Mouse (Mus musculus): ENCODE results near the gene Palmd.

Palmd gene

DNA sequence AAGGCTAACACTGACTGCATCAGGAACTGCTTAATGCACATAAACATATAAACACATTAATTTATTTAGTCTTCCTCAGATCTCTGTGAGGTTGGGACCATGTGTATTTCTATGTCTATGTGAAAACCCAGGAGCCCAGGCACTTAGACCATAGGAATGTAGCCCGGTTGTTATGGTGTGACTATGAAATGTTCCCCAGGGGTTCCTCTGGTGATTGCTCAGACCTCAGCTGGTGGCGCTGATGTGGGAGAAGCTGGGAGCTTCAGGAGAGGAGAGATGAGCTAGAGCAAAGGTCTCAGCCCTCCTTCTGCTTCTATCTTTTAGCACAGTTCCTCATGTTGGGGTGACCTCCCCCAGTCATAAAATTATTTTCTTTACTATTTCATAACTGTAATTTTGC lies 8.4 kb downstream of the Palmd start:
- in situ Hi-C loops (cut with MboI, MseI): no loop called here

GRCm38 (mm10) chr3:116955061-116955460 lies 13.7 kb downstream of the Palmd start:
- in situ Hi-C loops (cut with MboI, MseI): no loop called here

DNA sequence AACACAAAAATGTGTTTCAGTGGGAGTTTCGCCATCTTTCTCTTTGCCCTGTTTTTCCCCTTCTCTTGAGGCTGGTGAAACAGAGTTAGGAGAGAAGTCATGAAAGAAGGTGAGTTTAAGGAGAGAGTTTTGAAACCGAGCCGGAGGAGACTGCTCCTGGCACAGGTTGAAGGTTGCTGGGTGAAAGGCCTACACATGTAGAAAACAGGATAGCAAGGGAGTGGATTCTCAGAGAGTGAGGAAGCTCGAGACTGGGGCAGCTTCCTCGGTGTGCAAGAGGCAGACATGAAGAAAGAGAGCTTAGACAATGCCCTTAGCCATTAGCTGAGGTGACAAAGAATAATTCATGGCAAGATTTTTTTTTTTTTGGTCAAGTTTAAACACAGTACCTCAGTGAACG lies 15.4 kb downstream of the Palmd start:
- in situ Hi-C loops (cut with MboI, MseI): no loop called here

DNA sequence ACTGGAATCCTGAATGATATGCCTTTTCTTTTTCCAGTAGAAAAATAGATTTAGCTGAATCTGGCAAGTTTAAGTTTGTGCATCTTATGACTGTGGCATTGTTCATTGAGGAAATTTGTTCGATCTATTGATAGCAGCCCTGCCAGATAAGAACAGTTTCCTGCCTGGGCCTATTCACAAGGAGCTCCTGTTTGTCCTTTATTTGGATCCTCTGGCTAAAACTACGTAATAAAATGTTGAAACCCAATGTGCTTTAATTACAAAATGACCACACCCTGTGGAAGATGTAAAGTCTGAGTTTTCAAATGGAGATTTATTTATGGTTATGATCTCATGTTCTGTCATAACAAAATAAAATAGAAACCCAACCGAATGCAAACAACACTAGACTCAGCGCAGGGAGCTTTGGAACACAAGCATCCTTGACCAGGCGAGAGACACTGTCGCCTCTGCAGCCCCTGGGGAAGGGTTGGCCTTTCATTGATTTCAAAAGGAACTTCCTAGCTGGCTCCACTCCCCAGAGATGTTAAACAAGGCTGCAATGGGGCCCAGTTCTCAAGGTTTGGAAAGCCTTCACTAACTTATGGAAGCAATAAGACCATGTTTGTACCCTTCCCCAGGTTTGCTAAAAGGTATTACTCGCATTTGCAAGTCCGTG lies 16.4 kb downstream of the Palmd start:
- in situ Hi-C loops (cut with MboI, MseI): no loop called here

- in situ Hi-C loops (cut with MboI, MseI): no loop called here
These were observed 17.3 kb downstream of the Palmd start for GRCm38 (mm10) chr3:116951489-116951888.

GRCm38 (mm10) chr3:116950665-116951115 lies 18.1 kb downstream of the Palmd start:
- in situ Hi-C loops (cut with MboI, MseI): no loop called here

GRCm38 (mm10) chr3:116946476-116946875 lies 22.3 kb downstream of the Palmd start:
- in situ Hi-C loops (cut with MboI, MseI): no loop called here

DNA sequence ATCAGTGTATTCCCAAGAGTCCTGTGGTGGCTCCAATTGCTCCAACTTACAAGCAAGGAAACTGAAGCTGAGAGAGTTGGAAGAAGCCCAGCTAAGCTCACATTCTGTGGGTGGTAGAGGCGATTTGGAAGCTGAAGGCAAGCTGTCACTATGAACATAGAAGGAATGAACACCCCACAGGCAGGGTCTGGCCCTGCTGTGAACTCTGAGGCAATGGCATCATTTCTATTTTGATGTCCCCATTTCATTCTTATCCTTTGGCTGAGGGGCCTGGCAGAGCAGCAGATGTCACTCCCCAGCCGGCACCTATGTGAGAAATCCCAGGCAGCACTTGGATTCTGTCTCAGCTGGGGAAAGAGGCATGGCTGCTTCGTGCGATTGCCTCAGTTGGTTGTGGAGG lies 25.4 kb downstream of the Palmd start:
- in situ Hi-C loops (cut with MboI, MseI): no loop called here

DNA sequence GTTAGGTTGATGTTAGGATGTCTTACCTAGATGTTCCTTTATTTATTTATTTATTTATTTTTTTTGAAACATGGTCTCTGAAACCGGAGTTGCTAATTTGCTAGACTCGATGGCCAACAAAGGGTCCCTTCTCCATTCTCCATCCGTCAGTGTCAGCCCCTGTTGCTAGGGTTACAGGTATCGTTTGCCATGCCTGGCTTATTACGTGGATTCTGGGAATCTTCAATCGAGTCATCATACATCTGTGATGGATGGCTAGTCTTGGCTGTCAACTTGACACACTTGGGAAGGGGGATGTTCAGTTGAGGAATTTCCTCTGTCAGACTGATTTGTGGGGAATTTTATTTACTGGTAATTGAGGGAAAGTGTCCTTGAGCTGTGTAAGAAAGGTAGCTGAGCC lies 26.0 kb downstream of the Palmd start:
- in situ Hi-C loops (cut with MboI, MseI): no loop called here

DNA sequence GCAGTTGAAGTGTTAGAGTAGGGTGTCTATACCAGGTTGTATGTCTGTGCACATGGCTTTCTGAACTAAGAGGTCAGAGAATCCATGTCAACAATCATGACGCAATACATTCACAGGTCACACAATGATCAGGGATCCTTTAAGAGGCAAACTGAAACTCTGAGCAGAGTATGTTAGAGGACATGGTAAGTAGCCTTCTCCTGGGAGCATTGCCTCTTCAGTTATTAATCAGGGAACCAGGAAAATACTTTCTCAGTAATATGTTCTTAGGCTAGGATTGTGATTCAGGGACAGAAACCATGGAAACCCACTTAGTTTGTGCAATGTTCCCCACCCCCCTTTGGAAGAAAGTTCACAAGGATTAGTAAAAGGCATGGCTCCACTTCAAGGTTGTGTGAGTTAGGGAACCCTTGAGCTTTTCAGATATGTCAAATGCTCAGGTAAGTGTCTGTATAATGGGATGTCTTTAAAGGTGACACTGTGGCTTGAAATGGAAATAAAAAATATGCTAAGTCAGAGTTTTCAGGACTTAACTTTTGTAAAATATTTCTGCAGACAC lies 27.1 kb downstream of the Palmd start:
- in situ Hi-C loops (cut with MboI, MseI): no loop called here

DNA sequence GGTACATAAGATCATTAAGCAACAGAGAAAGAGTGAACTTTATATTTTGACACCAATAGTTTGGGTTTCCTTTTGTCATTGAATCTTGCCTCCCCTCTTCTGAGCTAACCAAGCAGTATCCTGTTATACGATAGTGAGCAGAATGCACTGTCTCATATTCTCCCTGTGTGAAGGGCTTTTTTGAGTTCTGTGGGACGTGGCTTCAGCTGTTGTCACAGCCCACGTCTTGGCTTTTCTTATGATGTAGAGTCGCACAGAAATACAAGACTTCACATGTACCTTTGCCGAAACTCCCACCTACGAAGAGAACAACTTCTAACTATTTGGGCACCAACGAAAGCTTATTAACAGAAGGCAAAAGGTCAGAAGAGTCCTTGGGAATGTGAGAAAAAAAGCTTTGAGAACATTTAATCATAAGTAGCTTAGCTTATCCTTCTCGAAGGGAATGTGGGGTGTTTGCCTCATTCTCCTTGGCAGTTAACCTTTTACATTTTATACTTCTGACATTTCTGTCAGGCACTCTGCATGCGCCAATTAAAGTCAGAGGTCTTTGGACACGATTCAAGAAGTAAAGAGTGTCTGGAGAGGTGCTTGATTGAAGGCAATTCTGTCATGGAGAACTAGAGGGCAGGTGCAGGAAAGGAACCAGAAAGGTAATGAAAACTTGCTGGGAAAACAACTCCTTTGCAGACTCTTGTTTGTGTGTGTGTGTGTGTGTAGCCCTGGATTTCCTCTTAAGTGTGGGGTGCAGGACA lies 27.8 kb downstream of the Palmd start:
- in situ Hi-C loops (cut with MboI, MseI): no loop called here

DNA sequence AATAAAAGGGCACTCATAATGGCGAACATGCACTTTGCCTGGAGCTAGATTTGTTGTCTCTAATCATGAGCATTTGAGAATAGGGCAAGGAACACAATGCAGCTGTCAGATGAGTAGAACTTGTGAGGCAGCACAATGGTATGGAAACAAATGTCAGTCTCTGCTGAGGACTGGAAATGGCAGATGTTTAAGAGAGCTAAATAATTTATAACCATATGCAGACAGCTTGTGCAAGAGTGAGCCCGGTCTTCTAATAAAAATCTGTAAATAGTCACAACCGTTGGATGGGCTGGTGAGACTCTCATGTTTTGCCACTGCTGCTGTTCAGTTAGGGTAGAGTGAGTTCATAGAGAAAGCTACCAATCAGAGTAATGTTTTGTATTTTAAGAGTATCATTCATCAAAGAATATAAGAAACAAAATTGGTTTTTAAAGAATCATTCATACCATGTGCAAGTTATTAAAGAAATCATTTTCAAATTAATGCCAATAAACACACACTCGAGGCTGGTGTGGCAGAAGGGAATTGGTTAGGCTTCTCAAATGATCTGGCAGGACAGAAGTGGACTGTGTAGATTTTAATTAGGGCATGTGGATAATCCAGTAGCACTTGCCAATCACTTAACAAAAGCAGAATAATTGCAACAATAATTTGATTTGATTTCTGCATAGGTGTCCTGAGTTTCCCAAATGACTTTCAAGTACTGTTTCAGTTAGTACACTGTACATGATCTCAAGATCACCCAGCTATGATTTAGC lies 31.7 kb downstream of the Palmd start:
- in situ Hi-C loops (cut with MboI, MseI): loop anchor here in 1 of 2 experiments (10.0 kb wide), 1 partner anchor 478 kb away; no protein-coding TSS in a partner anchor

- in situ Hi-C loops (cut with MboI, MseI): loop anchor here in 1 of 2 experiments (10.0 kb wide), 1 partner anchor 482 kb away; no protein-coding TSS in a partner anchor
These were observed 35.6 kb downstream of the Palmd start for GRCm38 (mm10) chr3:116933158-116933557.

GRCm38 (mm10) chr3:116928994-116929393 lies 39.8 kb downstream of the Palmd start:
- in situ Hi-C loops (cut with MboI, MseI): no loop called here

GRCm38 (mm10) chr3:116923042-116923441 lies 45.7 kb downstream of the Palmd start:
- in situ Hi-C loops (cut with MboI, MseI): no loop called here

- in situ Hi-C loops (cut with MboI, MseI): no loop called here
These were observed 47.3 kb downstream of the Palmd start for GRCm38 (mm10) chr3:116921535-116921934.

- in situ Hi-C loops (cut with MboI, MseI): no loop called here
These were observed 51.8 kb downstream of the Palmd start for GRCm38 (mm10) chr3:116917016-116917415.

GRCm38 (mm10) chr3:116914931-116915330 lies 53.9 kb downstream of the Palmd start:
- in situ Hi-C loops (cut with MboI, MseI): no loop called here

DNA sequence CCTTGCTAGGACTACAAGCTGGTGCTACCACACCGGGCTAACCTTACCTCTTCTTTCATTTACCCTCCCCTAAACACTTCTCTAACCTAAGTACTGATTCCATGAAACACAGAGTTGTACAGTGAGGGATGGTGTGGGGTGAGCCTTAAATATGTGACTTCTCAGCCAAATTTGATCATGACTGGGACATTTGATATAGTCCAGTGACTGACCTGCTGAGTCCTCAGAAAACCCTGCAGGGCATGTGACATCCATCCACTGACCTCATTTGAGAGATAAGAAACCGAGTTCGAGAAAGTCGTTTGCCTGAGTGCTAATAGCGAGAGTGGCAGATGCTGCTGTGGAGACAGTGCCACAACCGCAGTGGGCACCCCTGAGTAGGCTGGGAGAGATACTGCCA lies 54.4 kb downstream of the Palmd start:
- in situ Hi-C loops (cut with MboI, MseI): no loop called here

DNA sequence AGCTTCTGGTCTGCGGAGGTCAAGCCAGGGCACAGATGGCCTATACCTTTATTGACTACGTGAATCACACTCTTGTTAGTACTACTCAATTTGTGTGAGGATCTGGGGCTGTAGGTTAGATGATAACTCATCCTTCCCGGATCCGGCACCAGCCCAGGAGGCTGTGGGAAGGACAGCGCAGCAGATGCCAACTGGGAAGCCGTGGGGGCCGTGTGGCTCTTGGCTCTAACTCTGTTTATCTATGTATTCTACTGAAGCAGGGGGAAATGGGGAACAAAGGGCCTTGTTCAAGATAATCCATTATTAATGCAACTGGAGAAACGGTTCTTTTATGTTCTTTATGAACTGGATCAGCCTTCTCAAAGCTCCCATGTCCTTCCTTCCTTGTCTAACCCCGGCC lies 62.2 kb downstream of the Palmd start:
- in situ Hi-C loops (cut with MboI, MseI): loop anchor here in 1 of 2 experiments (5.0 kb wide), 1 partner anchor 536 kb away; no protein-coding TSS in a partner anchor

DNA sequence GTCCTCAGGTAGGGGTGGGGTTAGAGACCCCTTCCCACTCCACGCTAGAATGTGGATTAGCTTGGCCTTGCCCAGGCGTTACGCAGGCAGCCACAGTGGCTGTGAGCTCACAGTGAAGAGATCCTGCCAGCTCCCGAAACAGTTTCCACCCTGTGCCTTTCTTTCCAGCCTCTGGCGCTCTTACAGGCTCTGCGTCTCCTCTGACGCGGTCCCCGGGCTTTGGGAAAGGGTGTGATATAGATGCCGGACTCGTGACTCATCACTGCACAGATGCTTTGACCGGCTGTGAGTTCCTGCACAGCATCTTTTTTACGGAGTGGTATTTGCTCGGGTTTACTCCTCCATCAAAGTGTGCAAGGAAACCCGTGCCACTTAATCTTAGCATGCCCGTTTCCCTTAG lies 62.9 kb downstream of the Palmd start:
- in situ Hi-C loops (cut with MboI, MseI): loop anchor here in 1 of 2 experiments (5.0 kb wide), 1 partner anchor 536 kb away; no protein-coding TSS in a partner anchor

GRCm38 (mm10) chr3:116904158-116904557 lies 64.6 kb downstream of the Palmd start:
- in situ Hi-C loops (cut with MboI, MseI): loop anchor here in 1 of 2 experiments (5.0 kb wide), 1 partner anchor 538 kb away; no protein-coding TSS in a partner anchor
